Mouse (Mus musculus): ENCODE results near the gene Fam107b.
A peak's percentile ranks its signal among the peaks of the same experiment; 100 is the strongest.
"Not testable (repeated sequence)": the region's sequence is repeated elsewhere in the genome, so short reads cannot be mapped to it uniquely, and the experiment has no call there.

Gene Fam107b

GRCm38 (mm10) chr2:3659300-3659910 is 89.1 kb downstream of the Fam107b start:
- no peak for DNase-seq

DNA sequence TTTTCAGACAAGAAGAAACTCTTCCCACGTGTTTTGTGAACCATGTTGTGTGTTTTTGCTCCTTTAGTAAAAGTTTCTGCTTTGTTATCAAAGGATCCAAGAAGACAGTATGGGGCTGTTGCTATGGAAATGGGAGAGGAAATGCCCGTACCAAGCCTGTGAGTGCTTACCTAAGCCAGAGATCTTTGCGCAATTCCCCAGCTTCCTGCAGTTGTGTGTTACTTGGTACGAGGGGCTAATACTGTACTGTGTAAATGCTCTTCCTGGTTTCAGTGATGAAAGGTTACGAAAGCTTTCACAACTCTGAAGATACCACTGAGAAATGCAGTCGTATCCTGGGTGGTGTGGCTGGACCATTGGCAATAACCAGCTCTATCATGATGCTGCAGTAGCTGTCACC is 93.8 kb downstream of the Fam107b start:
- DNase-seq: no peak

- peak; percentile 40 for DNase-seq
Measured at GRCm38 (mm10) chr2:3668682-3669081, 98.4 kb downstream of the Fam107b start.

DNA sequence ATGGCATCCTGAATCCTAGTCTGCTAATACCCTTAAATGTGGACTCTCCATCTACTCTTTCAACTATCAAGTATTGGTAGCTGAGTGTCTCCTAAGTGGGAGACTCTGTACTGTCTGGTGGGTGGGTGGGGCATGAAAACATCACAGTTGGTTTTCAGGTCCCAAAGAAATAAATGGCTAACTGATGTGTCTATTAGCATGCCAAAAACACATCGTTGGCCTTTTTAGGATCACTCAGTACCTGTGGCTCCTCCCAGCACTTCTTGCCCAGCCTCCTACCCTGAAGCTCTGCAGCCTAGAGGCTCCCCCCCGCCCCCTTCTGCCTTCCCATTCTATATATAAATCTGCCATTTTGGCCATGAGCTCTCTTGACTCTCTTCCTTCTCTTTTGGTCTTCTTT is 99.4 kb downstream of the Fam107b start:
- no peak for DNase-seq

DNA sequence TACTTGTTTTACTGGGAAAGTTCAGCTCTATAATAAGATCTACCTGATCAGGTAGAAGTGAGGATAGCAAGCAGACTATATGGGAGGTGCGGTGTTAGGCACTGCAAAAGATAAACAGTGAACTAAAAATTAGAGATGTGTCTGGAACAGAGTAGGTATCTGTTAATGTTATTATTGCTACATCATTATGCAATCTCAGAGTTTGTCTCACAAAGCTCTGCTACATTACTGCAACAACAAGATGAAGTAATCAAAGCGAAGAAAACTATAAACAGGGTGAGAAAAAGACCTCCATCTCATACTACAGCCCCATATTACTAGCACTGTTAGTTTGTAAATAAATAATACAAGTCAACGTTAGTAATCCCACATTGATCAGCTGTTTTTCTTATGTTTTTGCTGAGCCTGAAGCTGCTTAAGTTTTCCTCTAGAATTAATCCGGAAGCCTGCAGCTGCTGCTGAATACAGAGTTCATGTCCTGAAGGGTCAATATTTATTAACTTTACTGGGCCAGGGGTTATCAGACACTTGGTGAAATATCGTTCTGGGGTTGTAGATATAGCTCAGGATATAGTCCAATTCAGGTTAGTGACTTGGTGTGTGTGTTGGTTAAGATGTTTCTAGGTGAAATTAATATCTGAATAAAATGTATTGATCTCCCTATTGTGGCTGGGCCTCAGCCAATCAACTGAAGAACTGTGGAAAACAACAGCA is 102.5 kb downstream of the Fam107b start:
- DNase-seq: no peak

DNA sequence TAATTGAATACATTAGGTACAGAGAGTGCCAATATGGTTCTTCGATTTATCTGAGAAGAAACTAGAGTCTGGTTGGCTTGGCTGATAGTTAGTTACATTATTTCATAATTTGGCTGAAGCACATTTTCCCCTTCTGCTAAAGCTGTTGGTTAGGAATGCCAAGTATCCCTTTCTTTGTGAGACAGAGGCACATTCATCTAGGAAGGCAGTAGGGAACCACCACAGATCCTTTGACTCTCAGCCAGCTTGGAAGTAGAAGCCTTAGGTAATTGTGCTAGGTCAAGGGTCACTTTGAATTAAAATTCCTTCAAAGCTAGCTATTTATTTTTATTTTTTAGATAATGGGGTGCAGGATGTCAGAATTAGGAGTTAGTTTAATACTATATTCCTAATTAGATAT is 105.2 kb downstream of the Fam107b start:
- DNase-seq: no peak

DNA sequence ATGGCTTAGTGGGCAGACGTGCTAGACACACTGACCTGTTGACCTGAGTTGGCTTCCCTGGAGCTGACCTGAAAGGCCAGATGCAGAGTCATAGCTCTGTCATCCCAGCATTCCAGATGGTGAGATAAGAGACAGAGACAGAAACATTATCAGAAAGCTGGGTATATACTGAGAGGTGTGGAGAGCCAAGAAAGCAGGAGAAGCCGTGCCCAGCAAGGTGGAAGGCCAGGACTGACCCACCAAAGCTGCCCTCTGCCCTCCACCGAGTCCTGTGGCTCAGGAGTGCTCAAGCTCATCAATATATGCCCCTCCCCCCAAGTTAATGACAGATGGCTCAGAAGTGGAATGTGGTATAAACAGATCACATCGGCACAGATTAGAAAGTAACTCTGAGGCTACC is 112.4 kb downstream of the Fam107b start:
- DNase-seq: no peak

- no peak for DNase-seq
Measured at GRCm38 (mm10) chr2:3683343-3683742, 113.1 kb downstream of the Fam107b start.

DNA sequence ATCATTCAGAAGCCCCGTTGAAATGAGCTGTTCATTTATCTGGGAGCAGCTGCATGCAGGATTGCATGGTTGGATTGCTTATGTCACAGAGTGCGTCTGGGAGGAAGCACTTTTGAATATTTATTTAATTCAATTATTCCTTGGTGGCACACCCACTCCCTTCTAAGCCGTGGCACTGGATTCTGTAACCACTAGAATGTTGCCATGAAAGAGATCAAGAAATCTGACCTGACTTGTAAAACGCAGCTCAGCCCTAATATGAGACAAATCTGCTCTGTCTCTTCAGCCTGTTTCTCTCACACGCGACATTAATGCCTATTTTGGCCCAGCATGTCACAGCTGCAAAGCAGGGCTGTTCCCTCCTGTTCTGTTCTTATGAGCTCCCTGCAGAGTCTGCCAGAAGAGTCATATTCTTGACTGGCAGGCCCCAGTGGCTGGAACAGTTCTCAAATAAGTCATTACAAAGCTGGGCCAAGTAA is 113.5 kb downstream of the Fam107b start:
- no peak for DNase-seq

DNA sequence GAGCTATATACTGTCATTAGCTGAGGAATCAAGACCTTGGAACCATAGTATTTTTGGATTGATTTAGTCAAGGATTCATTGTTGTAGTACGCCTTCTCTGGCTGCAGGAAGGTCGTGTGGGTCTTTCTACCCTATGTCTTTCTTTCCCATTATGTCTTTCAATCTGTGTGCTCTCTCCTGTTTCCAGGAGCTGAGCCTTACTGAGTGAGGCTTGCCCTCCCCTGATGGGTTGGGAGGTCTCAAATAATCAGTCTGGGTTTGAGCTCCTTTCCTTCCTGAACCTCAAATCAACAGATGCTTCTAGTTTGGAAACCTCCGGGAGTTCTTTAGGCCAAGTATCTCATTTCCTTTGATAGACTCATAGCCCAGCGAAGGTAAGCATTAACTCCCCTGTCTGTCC is 119.9 kb downstream of the Fam107b start:
- DNase-seq: no peak

DNA sequence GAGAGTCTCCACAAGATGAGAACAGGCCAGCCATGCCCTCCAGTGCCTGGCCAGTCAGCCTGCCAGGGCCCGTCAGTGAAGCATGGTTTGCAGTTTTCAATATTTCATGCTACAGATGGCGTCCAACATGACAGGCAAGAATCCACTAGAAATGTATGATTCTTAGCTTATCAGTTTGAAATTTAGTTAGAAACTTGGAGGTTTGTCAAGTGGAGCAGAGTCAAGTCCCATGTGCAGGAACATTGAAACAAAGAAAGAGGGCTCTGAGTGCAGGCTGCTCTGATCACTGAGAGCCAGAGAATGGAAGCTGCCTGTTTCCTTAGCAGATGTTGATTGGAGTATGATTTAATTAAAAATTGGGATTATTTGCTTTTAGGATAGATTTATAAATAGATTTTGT is 122.5 kb downstream of the Fam107b start:
- DNase-seq: no peak

DNA sequence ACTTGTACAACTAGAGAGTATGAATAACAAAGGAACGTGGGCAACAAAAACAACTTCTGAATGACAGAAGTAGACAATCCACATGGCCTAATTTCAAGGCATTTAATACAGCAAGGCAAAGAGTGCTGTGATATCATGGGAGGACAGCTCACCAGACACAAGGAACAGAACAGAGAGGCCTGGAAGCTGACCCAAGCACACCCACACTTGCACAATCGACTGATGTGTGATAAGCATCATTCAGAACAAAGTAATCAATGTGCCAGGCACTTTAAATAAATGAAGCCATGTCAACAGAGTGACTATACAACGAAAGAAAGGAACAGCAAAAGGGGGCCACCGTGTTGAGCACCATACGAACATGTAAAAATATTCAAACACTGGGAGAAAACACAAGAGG is 125.6 kb downstream of the Fam107b start:
- no peak for DNase-seq

DNA sequence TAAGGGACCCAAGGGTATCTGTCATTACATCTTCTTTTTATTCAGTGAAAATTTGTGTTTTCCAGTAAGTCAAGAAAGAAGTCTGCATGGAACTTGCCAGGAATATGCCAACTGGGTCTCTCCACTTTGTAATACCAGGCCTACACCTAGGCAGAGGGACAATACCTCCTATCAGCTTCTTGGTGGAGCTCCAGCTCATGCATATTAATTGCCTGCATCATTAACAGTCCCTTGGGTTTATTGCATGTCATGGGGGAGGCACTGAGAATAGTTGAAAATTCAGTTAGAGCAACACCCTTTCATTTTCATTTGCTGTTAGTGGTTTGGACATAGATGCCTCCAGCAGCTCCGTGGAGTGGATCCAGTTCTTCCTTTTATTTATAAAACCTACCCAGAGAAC is 130.1 kb downstream of the Fam107b start:
- no peak for DNase-seq

DNA sequence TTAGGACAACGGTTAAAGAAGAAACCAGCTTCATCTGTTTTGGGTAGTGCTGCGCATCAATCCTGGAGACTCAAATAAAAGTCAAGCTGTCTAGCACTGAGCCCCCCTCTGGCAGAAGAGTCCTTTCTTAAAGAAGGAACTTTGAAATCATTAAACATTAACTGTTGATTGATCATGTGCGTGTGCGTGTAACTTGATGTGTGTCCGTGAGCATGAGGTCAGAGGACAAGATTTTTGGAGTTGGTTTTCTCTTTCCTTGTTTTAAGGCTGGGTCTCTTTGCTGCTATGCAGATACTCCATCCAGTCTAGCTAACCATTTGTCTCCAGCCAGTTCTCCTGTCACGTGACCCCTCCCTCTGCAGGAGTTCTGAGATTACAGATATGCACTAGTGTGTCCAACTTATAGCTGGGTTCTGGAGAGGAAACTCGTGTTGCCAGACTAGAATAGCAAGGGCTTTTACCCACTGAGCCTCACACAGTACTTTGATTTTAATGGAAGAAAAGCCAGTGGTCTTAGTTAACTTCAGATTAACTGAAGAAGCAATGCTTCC is 132.4 kb downstream of the Fam107b start:
- no peak for DNase-seq

DNA sequence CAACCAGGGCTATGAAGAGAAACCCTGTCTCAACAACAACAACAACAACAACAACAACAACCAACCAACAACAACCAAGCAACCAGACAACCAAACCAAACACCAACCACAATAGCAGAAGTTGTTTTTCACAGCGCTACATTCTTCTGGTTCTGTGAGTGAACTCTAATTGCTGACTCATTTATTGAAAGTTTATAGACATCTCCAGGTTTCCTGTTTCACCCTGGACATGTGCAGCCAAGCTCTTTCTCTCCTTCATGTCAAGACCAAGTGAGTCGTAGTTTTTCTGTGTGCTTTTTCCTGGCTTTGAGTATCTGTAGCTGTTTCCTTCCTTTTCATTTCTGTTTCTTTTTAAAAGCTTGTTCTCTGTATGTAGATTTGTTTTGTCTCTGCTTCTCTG is 133.5 kb downstream of the Fam107b start:
- no peak for DNase-seq

GRCm38 (mm10) chr2:3704311-3705162 is 134.2 kb downstream of the Fam107b start:
- no peak for DNase-seq

GRCm38 (mm10) chr2:3705283-3705682 is 135.0 kb downstream of the Fam107b start:
- DNase-seq: not testable (repeated sequence)

- DNase-seq: no peak
Measured at GRCm38 (mm10) chr2:3707236-3707635, 136.9 kb downstream of the Fam107b start.

DNA sequence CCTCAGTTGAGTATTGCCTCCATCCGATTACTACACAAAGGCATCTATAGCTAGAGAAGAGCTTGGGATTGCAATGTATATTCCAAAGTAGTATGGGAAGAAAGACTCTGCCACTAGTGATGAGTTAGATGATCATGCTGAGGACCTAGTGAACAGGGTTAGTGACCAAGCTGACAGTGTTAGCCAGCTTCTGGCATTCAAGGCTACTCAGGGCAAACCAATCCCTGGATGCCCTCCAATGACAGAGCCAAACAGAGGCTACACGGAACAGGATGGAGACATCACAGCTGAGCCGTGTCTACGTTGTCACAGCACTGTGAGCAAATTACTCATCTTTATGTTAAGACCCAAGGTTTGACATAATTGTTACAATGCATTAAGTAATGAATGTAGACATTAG is 138.3 kb downstream of the Fam107b start:
- no peak for DNase-seq

- DNase-seq: no peak
Measured at GRCm38 (mm10) chr2:3709882-3710281, 139.6 kb downstream of the Fam107b start.

- DNase-seq: no peak
Measured at GRCm38 (mm10) chr2:3710521-3710920, 140.2 kb downstream of the Fam107b start.

GRCm38 (mm10) chr2:3712369-3713042 is 142.2 kb downstream of the Fam107b start:
- DNase-seq: no peak

GRCm38 (mm10) chr2:3713212-3713681 is 143.0 kb downstream of the Fam107b start:
- DNase-seq: peak; percentile 91

All from right cerebral cortex, postnatal 14 days (tissue).